Mouse (Mus musculus) lung, postnatal 0 days (tissue): Measurements from ENCODE around the gene Tifab.

ENCODE experiments used
- CTCF ChIP-seq: IDR thresholded peaks from 2 replicates; pipeline ENCODE4 v1.5.1; 2016; ENCODE audit warnings: antibody characterized with exemption, mild to moderate bottlenecking
- EP300 ChIP-seq: IDR thresholded peaks from 2 replicates; pipeline ENCODE4 v1.6.1; 2016; ENCODE audit warnings: antibody characterized with exemption, mild to moderate bottlenecking, control low read depth

DNA sequence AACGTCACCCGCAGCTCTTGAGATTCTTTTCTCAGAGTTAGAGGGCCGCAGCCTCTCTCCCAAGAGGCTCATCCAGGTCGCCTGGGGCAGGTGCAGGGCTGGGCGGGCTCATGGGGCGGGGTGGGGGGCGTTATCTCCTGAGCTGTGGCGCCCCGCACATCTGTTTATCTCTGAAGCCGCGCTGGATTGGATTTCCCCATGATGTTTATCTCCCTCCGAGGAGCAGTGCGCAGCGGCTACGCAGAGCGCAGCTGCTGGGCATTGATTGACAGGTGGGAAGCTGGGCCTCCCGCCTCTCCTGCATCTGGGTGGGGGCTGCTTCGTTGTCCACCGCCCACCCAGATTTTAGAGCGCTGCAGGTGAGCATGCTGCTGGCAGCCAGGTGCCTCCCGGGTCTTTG is 44.9 kb upstream of the Tifab start:
- no peak for TF ChIP-seq CTCF
- no peak for TF ChIP-seq EP300
